Mouse (Mus musculus) fat pad, adult 2 months (tissue): ENCODE measurements around the gene Elovl5.

Source experiments
- DNase-seq: peaks from one replicate; pipeline ENCODE4 v3.0.0-alpha.2; 2011; ENCODE audit warnings: low read depth, low spot score; ENCODE audit errors: extremely low read depth

Elovl5 gene

DNA sequence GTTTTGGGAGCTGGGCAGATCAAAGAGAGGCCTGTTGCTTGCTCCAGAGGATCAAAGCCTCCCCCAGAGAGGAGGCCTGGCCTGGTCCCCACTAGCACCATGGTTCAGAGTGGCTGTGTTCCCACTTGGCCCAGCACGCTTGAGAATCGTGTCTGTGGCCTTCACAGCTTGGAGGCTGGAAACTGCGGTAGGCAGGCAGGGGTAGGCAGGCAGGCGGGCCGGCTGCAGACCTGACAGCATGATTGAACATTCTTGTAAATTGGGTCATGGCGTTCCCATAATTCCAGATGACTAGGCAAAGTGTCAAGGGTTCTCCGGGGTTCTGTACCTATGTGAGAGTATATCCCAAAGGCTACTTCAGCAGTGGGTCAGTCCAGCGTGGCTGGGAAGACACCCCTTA, 35.9 kb downstream of the Elovl5 start:
- DNase-seq: no peak

DNA sequence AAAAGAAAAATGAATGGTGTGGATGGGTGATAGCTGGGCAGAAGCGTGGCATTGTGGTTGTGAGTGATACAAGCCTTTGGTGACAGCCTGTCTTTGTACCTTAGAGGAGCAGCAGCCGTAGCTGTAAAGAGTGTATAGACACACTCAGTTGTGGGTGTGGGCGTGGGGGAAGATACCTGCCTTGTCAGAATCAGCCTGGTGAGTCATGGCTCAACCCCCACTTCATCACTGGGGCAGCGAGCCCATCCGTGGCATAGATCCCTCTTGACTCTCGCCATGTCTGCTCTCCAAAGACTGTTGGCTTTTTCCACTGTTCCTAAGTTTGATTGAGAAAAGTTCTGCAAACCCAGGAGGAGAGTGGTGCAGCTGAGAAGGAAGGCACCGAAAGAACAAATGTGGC, 37.3 kb downstream of the Elovl5 start:
- no peak for DNase-seq

DNA sequence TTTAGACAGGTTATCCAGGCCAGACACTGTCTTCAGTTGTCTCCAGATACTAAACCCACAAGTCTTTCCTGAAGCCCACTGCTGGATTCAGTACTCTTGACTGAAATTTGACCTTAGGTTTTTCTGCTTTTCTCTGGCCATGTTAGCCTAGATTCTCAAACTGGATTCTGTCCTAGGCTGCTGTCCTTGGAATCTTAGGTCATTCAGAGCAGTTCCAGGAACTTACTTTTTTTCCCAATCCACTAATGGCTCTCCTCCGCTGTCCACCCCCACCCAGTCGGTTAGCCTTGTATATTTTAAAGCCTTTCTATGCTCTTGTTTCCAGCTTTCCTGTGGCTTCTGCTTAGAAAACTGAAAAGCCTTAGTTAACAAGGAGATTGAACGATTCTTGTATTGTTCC, 37.8 kb downstream of the Elovl5 start:
- no peak for DNase-seq

DNA sequence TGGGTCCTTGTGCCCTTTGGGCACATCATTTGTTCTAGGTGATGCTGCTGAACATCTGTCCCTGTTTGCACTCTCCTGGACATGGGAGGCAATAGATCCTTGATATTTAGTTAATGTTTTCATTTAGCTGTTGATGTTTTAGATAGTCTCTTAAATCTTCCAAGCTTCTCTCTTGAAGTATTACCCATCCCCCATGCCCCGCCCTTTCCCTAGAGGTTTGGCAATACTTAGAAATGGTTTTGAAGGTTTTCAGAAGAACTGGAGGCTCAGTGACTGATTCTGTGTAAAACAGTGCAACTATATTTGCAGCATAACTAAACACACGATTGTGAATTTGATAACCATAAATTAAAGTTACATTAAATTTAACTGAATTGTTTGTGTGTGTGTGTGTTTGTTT, 38.3 kb downstream of the Elovl5 start:
- no peak for DNase-seq

DNA sequence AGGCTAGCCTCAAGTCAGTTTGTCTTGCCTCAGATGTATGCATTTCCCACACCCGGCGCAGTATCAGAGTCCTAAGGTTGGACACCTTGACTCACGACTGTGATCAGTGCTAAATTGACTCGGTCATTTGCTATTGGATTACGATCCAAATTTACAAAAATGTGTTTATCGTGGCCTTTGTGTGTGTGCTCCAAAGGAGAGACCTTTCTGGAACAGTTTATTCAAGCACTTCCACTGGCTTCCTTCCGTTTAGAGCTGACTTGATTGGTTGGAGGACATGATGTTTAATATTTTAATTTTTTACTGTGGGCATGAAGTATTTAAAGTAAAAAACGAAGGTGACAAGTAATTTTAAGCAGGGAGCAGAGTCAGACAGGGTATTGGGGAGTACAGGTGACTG, 38.8 kb downstream of the Elovl5 start:
- DNase-seq: no peak

DNA sequence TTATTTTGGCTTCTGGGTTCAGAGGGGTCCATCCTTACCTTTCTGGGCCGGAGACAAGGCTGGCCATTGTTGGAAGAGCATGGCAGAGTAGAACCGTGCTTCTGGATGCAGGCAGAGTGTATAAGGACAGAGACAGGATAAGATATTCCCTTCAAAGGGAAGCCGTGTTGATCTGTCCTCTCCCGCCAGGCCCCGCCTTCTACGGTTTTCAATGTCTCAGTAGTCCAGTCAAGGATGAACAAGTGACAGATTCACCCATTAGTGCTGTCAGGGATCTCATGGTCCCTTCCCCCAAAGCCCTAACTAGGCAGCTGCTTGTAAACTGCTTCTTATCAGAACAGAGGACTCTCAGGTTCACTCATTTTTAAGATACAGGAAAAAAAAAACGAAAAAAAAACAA, 41.2 kb downstream of the Elovl5 start:
- DNase-seq: no peak

DNA sequence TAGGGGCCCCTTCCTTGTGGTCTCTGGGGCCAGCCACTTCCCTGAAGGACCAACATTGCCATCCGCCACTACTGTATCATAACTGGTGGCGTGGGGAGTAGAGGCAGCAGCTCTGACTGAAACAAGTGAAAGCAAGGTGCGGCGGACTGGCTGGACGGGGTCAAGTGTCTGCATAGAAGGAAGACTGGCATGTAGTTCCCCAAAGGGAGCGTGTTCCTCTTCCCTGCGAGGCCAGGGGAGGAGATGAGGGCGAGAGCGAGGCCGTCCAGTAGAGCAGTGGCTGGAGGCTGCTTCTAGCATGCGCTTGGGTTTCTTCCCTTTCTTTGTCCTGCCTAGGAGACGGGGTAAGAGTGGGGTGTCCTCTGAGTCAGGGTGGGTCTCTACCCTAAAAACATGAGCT, 42.6 kb downstream of the Elovl5 start:
- DNase-seq: no peak

DNA sequence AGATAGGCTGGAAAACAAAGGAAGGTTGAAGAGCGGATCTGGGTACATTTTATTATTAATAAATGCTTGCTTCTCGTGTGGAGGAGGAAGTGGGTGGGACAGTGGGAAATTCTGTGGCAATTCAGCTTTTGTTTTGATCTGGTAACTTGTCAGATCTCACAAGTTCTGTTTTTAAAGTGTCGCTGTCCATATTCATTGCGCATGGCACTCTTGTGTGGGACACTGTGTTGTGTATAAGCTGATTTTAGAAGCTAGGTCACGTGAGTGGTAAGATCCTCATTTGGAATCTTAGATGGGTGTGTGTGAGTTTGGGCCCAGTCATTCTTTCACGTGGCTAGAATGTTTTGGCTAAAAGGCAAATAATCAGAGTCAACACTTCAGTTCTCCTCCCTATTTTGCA, 44.2 kb downstream of the Elovl5 start:
- DNase-seq: no peak

DNA sequence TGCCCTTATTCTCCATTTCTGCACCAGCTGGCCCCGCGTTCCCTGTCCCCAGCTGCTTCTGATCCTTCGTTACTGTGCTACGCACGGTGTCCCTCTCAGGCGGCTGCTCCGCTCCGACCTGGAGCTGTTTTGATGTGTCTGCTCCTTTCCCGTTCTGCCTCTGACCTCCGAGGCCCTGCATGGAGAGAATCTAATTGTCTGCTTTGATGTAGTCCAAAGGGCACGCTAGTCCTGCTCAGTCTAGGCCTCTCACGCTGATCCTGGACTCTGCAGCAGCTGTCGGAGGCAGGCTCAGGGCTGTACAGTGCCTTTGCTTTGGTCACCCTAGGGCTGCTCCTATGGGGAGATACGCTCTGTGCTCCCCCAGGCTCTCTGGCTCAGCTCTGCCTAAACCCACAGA, 46.9 kb downstream of the Elovl5 start:
- no peak for DNase-seq

DNA sequence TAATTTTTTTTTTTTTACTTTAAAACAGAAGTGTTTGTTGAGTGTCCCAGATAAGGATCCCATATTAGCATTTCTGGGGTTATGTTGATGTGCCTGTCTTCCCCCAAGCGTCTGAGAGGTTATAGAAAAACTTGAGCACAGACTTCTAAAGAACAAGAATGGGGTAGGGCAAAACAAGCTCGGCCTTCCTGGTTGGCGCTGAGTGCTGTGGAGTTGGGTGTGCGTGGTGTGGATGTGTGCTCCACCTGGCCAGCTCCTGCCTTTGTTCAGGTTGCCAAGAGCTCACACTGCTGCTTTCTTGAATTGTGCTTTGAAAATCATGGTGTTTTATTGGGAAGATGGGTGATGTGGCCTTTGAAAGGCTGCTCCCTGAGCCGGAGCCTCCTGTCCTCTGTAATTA, 48.1 kb downstream of the Elovl5 start:
- DNase-seq: no peak

DNA sequence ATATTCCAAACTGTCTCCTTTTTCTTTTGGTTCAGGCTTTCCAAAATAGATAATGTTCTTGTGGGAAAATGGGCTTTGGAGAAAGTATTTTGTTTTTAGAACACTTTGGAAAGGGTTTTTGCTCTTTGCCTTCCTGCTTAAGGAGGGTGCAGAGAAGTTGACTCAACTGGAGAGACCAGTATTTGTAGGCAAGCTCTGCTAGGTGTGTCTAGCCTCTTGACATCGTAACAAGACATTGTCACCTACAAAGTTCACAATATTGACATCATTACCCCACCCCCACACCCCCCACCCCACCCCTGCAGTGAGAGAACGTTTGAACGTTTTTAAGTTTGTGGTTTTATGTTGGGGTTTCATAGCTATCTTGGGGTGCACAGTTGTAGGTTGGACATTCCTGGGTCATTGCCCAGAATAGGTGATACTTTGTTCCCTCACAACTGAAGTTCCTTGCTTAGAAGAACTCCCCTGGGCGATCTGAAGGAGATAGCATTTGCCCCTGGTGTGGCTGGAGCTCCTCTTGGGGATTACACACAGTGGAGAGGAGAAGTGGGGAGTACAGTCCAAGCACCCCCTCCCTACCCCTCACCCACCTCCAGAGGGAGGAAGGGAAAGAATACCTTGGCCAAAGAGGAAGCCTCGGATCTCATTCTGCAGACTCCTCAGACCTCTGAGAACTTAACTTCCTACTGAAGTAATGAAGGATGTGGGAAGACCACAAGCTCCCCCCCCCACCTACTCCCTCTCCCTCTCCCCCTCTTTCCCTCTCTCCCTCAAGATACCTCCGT, 48.8 kb downstream of the Elovl5 start:
- no peak for DNase-seq

DNA sequence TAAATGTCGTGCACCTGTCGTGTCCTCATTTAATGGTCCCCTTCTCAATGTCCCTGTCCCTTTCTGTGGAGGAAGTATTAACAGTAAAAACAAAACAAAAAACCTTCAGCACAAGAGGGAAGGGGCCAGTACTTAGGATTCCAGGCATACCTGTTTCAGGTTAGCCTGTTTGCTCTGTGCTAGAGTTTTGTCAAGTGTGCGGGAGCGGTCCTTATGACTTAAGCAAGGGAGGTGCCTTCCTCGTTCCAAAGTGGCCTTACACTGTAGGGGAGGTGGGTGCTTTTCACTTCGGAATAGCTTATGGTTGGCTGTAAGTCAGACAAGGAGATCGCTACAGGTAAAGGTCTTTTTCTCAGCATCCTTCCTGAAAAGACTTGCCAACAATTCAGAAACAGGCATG, 49.7 kb downstream of the Elovl5 start:
- DNase-seq: no peak

DNA sequence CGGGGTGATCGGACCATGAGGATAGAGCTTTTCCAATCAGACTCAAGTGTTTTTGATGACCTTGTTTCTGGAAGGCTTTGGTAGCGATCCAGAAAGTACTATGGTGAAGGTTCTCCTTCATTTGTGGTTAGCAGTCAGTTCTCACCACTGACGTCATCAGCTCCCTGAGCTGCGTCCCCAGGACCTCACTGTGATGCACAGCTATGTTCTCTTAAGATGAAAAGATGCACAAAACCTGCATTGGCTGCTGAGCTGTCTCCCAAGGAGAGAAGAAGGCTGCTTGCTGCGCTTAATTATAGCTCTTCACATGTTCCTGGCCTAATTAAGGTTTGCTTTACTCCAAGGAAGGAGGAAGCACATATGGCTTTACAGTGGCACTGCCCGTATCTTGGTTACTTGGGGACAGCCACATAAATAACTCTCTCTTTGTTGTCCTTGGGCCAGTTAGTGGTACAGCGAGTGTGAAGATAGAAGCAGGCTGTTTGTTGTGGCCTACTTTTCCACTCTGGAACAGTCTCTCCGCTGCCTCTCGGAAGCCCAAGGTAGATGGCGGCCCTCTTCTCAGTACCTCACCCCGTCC, 50.5 kb downstream of the Elovl5 start:
- no peak for DNase-seq

DNA sequence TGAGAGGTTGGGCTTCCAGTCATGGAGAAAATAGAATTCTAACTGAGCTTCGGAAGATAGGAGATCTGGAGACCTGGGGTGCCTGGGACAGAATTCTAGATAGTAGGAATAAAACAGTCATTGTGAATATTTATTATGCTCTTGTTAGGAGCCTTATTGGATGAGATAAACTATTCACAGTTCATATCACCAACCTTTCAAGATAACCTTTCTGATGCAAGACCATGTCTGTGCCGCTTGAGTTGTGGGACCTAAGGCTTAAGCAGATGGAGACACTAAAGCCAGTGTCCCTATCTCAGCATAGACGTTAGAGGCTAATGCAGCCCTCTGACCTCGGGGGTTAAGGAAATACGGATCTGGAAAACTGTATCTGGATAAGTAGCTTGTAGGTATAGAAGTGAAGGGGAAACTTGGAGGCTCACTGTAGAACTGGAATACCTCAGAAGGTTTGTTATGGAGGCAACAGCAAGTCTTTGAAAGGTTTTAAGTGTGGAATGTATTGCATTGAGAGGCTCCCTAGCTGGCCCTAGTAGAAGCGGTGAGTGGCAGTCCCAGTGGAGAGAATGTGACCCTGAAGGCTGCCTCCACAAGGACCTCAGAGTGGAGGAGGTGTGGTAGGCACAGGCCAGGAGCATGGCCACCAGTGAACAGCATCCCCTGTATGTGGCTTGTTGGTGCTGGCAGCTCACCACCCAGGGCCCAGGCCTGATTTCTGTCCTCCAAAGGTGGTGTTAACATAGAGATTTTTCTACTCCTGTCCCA, 52.2 kb downstream of the Elovl5 start:
- no peak for DNase-seq

DNA sequence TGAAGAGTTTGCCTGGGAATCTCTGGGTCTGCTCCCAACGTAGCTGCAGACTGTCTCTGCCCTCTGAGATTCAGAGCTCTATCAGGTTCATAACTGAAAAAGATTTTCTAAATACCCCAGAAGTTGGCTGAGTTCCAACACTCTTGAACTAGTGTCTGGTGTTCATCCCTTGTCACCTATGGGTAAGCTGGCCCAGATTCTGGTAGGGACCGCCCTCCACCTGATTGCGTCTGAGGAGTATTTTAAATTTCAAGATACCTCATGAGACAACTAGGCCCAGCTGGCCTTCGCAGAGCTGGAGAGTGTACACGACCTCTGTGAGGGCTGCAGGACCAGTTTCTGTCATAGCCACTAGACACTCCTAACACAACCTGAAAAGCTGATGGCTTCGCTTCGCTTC, 61.8 kb downstream of the Elovl5 start:
- DNase-seq: no peak

DNA sequence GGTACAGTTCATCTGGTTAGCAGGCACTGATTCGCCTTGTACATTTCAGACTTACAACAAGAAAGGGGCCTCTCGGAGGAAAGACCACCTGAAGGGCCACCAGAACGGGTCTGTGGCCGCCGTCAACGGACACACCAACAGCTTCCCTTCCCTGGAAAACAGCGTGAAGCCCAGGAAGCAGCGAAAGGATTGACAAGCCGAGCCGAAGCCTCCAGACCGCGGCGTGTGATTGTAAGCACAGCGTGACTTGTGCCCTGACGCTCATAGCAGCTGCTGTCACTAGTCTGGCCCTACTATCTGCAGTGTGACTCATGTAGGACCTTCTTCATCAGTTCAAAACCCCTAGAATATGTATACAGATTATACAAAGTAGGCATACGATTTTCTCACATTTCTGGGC, 65.5 kb downstream of the Elovl5 start:
- no peak for DNase-seq

DNA sequence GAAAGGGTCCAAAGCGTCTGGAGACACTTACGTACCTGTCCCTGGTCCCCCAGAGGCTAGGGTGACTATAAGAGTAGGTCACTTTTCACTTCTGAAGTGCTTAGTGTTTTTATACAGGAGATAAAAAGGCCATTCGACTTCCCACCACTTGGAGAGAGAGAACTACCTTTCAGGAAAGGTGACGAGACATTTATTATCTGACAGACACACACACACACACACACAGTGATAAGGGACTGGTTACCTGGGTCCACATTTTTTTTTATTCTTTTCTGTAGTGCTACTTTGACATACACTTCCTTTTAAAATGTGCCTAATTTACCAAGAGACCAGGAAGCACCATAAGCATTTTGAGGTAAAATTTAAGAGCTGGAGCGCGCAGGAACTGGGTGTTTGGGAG, 66.4 kb downstream of the Elovl5 start:
- no peak for DNase-seq

DNA sequence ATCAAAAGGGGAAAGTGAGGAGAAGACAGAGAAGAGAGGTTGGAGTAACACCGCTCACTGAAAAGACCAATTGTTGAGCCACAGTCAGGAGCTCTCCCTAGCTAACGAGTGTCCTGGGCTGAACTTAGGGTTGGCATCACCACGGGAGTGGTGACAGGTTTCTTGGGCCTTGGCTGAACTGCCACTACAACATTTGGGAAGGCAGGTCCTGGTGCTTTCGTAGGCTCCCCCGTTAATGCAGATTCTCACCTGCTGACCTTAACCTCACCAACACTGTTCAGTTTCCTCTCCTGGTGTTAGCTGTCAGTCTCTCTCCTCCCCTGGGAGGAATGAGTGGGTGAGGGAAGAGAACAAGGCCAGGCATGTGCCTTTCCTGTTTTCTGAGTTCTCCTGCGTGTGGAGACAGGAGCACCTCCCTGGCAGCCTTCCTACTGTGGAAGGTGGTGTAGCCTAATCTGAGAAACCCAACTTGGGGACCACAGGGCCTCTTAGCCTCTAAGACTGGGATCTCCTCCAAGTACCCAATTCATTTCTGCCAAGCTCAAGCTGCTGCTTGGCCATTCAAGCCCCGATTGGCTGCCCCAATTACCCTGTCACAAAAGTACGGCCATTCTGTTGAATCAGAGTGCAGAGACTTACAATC, 69.1 kb downstream of the Elovl5 start:
- DNase-seq: peak; percentile 61

DNA sequence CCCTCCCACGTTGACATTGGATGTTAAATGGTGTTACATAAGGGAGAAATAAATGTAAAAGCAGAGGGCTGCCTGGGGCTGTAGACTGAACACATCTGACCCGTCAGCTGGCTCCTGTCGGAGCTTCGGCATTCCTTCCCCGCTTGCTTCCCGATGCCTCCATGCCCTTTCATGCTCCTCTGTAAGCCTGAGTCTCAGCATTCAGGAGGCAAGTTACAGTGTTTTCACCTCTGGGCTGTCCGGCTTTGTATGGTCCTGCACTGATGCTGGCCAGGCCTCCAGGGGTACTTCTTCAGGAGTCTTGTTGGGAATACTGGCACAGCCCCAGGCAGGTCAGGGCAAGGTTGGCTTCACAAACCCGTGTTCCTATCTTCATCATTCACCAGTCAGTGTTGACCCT, 72.5 kb downstream of the Elovl5 start:
- DNase-seq: no peak

DNA sequence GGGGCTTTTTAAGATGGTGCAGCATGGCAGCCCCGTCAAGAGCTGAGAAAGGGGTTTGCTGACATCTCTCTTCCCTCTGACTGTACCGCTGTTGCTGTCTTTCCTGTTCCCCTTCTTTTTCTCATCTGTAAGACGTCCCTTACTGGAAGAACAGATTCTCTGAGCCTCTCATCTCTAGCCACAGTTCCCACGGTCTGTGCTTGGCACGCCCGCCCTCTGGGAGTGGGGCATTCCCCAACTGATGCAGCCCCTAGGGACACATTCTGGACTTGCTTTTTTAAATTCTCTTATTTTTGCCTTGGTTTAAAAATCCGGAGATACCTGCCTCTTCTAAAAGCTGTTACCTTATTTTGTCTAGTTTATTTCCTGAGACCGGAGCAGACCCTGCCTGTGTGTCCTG, 73.1 kb downstream of the Elovl5 start:
- no peak for DNase-seq

DNA sequence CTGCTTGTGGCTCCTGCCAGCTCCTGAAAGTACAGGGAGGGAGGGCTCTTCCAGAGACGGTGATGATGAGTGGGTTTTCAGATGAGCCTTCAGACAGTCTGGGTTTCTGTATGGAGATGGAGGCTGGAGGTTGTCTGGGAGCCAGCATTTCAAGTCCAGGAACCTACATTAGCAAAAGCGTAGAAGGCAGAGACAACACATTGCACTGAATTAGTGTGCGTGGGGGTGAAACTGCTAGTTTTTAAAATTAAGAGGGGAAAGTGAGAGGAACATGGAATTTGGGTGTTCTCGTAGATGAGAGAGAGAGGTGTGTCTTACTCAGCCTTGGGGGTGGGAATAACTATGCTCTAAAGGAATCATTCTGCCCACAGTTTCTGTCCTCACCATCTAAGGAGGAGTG, 74.5 kb downstream of the Elovl5 start:
- no peak for DNase-seq

DNA sequence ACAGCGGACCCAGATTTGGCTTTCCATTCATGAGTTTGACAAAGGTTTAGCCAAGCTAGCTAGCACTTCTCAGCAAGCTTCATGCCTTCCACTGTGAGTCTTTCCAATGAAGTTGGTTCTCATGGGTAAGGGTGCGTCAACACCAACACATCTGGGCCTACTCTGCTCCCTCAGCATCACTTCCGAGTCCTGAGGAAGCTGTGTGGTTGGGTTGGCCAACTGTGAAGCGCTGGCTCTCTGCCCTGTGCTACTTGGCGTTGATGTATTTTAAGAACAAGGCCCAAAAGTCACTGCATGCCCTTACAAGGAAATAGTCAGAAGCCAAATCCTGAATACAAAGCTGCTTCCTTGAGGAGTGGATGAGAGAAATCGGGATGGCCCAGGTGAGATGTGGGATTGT, 75.1 kb downstream of the Elovl5 start:
- DNase-seq: no peak
